Mouse (Mus musculus) erythroblast, embryonic 14.5 days (primary cell): ENCODE data around the gene Pdx1.

Source experiments
- GATA1 ChIP-seq: IDR thresholded peaks from 2 replicates; pipeline ENCODE4 v1.6.1; 2012; ENCODE audit warnings: low read length, inconsistent platforms, mixed read lengths
- TAL1 ChIP-seq: IDR thresholded peaks from 3 replicates; pipeline ENCODE4 v1.6.1; 2012; ENCODE audit warnings: low read length, inconsistent platforms, mixed read lengths

DNA sequence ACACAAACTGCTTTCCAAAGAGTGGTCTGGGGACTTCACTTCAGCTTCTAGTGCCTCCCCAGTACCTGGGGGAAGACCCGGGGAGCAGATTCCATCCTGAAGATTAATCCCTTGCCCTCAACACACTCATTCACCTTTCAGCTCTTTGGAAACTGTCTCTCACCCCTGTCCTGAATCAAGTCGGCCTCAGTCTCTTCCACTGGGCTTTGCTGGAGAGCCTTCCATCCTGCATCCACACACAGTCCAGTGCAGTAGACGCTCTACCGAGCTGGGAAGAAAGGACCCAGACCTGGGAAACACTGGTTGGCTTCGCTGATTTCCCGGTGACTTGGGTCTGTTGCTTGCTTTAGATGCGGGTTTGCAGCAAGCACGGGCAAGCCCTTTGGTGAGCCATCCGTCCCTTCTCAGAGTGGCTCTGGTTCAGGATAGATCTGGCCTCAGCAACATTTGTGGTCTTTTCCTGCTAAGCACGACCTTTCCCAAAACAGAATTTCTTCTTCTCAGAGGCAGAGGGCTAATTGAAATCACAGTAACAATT is 3.1 kb downstream of the Pdx1 start:
- TF ChIP-seq GATA1 (no peak), TAL1 (no peak)
